Mouse (Mus musculus): ENCODE data around the gene Xkr8. TPM values are rescaled to one million over a fixed set of nuclear protein-coding genes. Genes with fewer than 3 reads are reported as not detected.
"Not testable (repeated sequence)": the region's sequence is repeated elsewhere in the genome, so short reads cannot be mapped to it uniquely, and the experiment has no call there.

Gene Xkr8
- total RNA-seq (2021), result 1 to 10 TPM; 2.5 to 3.3 TPM
- long read RNA-seq, experiment 1, full-length matches to known transcripts, result 7 of 7 reads
- long read RNA-seq, experiment 1, partial matches to known transcripts, result 0 of 7 reads
- long read RNA-seq, experiment 1, other reads (novel, unspliced or antisense), result 0 of 7 reads
- long read RNA-seq, experiment 2, full-length matches to known transcripts, result 2 of 3 reads
- long read RNA-seq, experiment 2, partial matches to known transcripts, result 0 of 3 reads
- long read RNA-seq, experiment 2, other reads (novel, unspliced or antisense), result 1 of 3 reads

DNA sequence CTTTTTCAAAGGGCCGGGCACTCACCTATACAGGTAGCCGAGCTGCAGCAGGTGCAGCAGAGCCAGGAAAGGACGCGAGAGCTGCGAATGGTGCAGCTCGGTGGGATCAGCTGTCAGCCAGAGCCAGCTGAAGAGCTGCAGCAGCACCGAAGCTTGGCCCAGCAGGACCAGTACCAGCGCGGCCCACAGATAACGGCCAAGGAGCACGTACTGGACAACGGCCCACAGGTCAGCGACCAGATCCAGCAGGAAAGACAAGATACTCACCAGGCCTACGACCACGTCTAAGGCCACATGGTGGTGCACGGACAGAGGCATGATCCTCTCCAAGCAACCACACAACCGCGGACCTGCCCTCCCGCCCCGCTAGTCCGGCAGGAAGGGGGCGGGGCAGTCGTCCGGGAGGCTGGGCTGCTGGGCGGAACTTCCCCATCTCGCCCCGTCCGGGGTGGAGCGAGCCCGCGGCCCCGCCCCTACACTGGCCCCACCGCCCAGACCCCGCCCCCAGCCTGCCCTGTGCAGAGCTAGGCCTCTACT, at the start of gene Xkr8:
Gene Xkr8 (minus strand): TSS at position 399 of the 537 bp plus-strand sequence.
- intact Hi-C loops (cut with DNase I), result no loop called here
- peak; percentile 70 to 76 for DNase-seq (ENCODE audit: extremely low spot score in 1 of 2, low spot score in 2 of 2)
- H3K27ac ChIP-seq, result no peak within 1 kb of the TSS
- H3K4me3 ChIP-seq, result peak within 1 kb of the TSS; percentile 47
- no peak; the same call in 1 of the 2 replicates for TF ChIP-seq CTCF (IDR thresholded peaks at IDR 0.05)

DNA sequence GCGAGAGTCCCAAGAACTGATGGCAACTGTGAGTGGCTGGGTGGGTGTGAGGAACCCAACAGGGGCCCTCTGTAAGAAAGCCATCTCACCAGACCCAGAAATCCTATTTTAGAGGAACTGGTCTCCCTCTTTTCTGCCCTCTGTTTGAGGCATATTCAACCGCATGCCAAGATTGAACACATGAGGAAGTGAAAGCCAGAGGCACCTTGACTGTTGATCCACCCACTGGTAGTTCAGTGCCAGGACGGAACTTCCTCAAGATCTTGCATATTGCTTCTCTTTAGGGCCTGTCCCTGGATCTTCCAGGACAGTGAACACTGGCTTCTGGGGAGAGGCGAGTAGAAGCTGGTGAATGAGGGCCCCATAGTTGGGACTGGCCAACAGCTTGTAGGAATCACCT, 47.9 kb upstream of the Xkr8 start:
- no peak for TF ChIP-seq CTCF (IDR thresholded peaks at IDR 0.05)
- no peak overlapping the region for H3K4me3 ChIP-seq
- H3K27ac ChIP-seq, result no peak overlapping the region
- intact Hi-C loops (cut with DNase I), result no loop called here
- no peak for DNase-seq (ENCODE audit: extremely low spot score in 1 of 2, low spot score in 2 of 2)

DNA sequence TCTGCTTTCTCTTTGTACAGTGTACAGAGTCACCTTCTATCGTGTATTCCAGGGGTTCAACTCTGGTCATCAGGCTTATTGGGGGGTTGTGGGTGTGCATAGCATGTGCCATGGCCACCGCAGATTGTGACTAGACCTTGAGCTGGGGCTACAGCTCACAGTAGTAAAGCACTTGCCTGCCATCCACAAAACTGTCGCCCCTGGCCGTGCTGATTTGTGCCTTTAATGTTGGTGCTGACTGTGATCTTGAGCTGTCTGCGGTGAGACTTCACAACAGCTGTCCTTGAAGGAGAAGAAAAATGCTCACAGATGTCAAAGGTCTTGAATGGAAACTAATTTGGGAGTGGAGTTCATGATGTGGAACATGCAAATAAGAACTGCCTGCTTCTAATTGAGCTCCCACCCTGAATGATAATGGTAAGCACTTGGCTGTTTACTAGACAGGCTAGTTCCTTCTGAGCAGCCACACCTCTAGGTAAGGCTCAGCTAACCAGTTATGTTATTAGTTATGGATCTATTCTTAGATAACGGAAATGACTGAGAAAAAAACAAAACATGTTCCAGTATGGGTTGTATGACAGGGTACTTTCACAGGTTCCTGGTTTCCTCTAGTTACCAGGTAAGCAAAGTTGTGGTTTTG, 46.3 kb upstream of the Xkr8 start:
- intact Hi-C loops (cut with DNase I), result loop anchor here (5.0 kb wide), 1 partner anchor 154 kb away; no protein-coding TSS in a partner anchor
- no peak for DNase-seq (ENCODE audit: extremely low spot score in 1 of 2, low spot score in 2 of 2)
- H3K27ac ChIP-seq, result no peak overlapping the region
- H3K4me3 ChIP-seq, result no peak overlapping the region
- no peak for TF ChIP-seq CTCF (IDR thresholded peaks at IDR 0.05)

DNA sequence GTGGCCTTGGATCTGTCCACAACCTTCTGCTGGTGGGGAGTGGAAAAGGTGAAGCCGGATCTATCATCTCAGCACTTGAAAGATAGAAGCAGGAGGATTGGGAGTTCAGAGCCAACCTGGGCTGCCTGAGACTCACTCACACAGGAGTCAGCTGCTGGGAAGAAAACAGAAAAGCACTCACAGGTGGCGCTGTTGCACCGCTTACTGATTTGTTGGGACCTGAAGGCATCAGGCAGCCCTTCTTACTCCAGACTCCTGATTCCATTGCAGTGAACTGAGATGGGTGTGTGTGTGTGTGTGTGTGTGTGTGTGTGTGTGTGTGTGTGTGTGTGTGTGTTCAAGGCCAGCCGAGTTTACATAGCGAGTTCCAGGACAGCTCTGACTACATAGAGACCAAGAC, 44.4 kb upstream of the Xkr8 start:
- peak; percentile 63 for TF ChIP-seq CTCF (IDR thresholded peaks at IDR 0.05)
- H3K4me3 ChIP-seq, result no peak overlapping the region
- H3K27ac ChIP-seq, result no peak overlapping the region
- intact Hi-C loops (cut with DNase I), result loop anchor here (1.0 to 5.0 kb wide), 2 partner anchors 47 to 156 kb away; no protein-coding TSS in a partner anchor
- peak; percentile 67 to 82 for DNase-seq (ENCODE audit: extremely low spot score in 1 of 2, low spot score in 2 of 2)

DNA sequence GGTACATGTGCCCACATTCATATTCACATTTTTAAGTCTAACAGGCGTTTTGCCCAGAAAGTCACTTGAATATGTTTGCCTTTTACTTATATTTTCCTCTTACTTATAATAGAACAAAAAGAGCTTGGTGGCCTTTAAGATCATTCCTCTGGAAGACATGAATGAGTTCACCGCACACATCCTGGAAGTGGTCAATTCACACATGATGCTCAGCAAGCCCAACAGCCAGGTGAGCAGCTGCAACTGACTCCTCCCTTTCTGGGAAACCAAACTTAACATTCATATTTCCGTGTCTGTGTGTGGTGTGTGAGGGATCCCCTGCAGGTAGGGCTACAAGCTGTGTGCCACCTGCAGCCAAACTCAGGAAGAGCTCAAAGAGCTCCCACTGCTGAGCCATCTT, 42.6 kb upstream of the Xkr8 start:
- no peak for TF ChIP-seq CTCF (IDR thresholded peaks at IDR 0.05)
- Histone ChIP-seq H3K27ac (no peak overlapping the region), H3K4me3 (no peak overlapping the region)
- no peak for DNase-seq (ENCODE audit: extremely low spot score in 1 of 2, low spot score in 2 of 2)
- intact Hi-C loops (cut with DNase I), result loop anchor here (5.0 kb wide), 1 partner anchor 157 kb away; no protein-coding TSS in a partner anchor

DNA sequence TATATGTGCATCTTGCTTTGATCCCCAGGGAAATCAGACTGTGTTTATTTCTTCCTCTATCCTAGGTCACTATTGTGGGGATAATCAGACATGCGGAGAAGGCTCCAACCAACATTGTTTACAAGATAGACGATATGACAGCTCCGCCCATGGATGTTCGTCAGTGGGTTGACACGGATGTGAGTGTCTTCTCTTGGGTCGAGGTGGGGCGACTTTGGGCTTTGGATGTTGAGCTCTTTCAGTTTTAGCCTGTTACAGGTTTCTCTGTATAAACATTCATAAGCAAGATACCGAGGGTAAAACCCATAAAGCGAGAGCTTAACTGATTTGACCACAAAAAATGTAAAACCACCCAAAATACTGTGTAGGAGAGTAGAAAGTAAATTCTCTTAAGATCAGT, 39.4 kb upstream of the Xkr8 start:
- no peak for DNase-seq (ENCODE audit: extremely low spot score in 1 of 2, low spot score in 2 of 2)
- no peak for TF ChIP-seq CTCF (IDR thresholded peaks at IDR 0.05)
- H3K4me3 ChIP-seq, result no peak overlapping the region
- intact Hi-C loops (cut with DNase I), result no loop called here
- no peak overlapping the region for H3K27ac ChIP-seq

DNA sequence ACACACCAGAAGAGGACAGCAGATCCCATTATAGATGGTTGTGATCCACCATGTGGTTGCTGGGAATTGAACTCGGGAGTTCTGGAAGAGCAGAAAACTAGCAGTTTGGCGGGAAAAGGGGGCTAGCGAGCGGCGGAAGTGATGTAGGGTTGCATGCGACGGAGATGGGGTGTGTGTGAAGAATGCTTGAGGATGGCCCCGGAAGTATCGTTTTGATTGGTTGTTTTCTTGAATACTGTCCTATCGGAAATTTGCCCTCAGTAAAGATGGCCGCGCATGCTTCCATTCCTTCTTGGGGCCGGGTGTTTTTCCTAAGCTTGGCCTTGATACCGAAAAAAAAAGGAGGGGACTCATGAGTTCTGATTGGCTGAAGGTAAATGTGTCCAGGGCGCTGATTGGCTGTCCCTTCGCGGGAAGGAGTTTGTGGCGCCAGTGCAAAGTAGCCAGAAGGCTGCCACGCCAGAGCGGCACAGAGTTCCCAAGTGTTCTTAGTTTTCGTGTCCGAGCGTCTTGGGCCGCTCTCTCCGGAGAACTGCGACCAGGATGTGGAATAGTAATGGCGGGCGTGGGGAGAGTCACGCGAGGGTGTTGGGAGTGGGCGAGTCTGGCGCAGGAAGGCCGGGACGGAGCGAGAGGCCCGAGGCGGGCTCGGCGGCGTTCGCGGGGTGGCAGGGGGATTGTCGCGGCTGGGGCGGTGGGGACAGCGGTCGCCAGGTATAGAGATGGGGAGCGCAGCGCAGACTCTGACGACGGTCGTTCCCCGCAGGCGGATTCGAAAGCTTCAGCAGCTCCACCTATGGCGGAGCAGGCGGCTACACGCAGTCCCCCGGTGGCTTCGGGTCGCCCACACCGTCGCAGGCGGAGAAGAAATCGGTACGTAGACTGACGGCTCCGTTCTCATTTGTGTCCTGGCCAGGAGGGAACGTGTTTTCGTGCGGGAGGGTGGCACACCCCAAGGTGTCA, 35.8 kb upstream of the Xkr8 start, which contains the start of gene Rpa2:
Gene Rpa2 (plus strand): TSS at position 419 of the 963 bp plus-strand sequence.
- no peak; the same call in 1 of the 2 replicates for TF ChIP-seq CTCF (IDR thresholded peaks at IDR 0.05)
- peak within 1 kb of the TSS; percentile 53 for H3K27ac ChIP-seq
- intact Hi-C loops (cut with DNase I), result loop anchor here (5.0 kb wide), 2 partner anchors 74 to 154 kb away; partner anchors contain the start of genes Fam76a and Ppp1r8

DNA sequence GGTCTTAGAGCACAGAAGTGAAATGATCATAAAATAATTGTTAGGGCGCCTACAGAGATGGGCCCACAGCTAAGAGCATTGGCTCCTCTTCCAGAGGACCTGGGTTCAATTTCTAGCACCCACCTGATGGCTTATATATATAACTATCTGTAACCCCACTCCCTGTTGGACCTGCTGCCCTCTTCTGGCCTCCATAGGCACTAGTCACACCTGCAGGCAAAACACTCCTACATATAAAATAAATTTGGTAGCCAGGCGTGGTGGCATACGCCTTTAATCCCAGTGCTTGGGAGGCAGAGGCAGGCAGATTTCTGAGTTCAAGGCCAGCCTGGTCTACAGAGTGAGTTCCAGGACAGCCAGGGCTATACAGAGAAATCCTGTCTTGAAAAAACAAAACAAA, 30.8 kb upstream of the Xkr8 start:
- H3K4me3 ChIP-seq; H3K27ac ChIP-seq; intact Hi-C loops (cut with DNase I); DNase-seq (ENCODE audit: extremely low spot score in 1 of 2, low spot score in 2 of 2): not testable (repeated sequence)

More for the DNA sequence above, 35.8 kb upstream of the Xkr8 start, which contains the start of gene Rpa2:
- peak; percentile 98 for DNase-seq (ENCODE audit: extremely low spot score in 1 of 2, low spot score in 2 of 2)
- H3K4me3 ChIP-seq, result peak within 1 kb of the TSS; percentile 80

DNA sequence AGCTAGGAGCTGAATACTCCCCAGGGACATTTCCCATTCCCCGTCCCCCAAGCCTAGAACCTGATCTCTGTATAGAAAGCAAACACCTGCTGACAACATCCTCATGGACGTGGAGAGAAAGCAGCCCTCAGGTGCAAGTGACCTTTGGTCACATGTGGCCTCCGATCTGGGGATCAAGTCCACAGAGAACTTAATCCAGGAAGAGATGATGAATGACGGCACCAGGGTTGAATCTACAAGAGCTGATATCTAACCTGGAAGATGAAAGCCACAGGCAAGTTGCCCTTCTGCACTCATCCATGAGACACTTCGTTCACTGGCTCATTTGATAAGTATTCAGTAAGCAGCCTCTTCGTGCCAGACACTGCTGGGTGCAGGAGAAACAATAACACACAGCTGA, 30.3 kb upstream of the Xkr8 start:
- intact Hi-C loops (cut with DNase I), result no loop called here
- H3K4me3 ChIP-seq, result no peak overlapping the region
- no peak for DNase-seq (ENCODE audit: extremely low spot score in 1 of 2, low spot score in 2 of 2)
- no peak for TF ChIP-seq CTCF (IDR thresholded peaks at IDR 0.05)
- no peak overlapping the region for H3K27ac ChIP-seq

DNA sequence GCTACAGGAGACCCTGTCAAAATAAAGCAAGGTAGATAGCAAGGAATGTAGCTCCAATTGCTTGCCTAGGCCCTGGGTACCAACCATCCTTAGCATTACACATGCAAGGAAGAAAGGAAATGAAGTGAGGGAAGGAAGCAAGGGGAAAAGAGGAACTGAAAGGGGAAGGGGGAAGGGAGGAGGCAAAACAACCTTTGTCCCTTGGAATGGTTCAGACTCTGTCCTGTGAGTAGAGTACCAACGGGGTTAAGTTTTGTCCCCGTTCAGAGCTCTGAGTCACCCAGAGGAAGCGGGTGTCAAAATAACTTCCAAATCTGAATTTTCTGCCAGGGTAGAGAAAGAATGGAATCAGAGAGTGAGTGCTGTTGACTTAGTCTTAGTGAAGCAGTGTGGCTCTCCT, 27.9 kb upstream of the Xkr8 start:
- DNase-seq (ENCODE audit: extremely low spot score in 1 of 2, low spot score in 2 of 2), result no peak
- no peak for TF ChIP-seq CTCF (IDR thresholded peaks at IDR 0.05)
- H3K4me3 ChIP-seq, result no peak overlapping the region
- no peak overlapping the region for H3K27ac ChIP-seq
- intact Hi-C loops (cut with DNase I), result no loop called here

DNA sequence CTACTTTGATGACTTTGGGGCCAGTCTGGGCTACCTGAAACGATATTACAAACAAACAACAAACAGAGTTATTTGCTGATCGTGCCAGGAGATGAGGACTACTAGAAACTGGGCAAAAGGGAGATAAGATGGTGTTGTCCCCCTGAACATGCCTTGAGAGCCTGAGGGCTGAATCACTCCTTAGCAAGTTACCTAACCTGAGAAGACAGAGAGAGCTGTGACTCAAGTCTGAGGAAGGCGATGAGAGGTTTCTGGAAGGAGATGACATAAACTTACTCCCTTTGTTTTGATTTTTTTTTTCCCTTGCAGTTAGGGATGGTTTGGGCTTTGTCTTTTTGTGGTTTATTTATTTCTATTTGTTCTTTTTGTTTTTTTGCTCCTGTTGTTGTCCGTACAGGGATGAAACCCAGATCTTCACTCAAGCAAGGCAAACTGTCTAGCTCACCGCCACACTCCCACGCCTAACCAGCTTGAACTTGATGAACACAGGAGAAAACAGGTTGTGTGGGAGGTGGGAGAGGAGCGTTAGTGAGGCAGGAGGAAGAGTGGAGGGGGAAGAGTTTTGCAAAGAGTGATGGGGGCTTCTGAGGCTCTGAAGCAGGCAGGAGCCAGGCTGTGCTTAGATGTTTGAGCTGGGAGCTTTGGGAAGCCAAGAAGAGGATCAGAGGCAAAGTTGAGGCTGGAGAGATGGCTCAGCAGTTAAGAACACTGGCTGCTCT, 25.4 kb upstream of the Xkr8 start:
- DNase-seq (ENCODE audit: extremely low spot score in 1 of 2, low spot score in 2 of 2), result peak; percentile 26 to 45
- intact Hi-C loops (cut with DNase I), result no loop called here
- TF ChIP-seq CTCF (IDR thresholded peaks at IDR 0.05), result no peak
- H3K4me3 ChIP-seq, result no peak overlapping the region
- H3K27ac ChIP-seq, result peak overlapping the region; percentile 38
